Mouse (Mus musculus): ENCODE data around the gene Akap6. TPM values are rescaled to one million over a fixed set of nuclear protein-coding genes. Genes with fewer than 3 reads are reported as not detected.
"Not testable (repeated sequence)": the region's sequence is repeated elsewhere in the genome, so short reads cannot be mapped to it uniquely, and the experiment has no call there.

The Akap6 gene
- polyA plus RNA-seq, 1 experiment = 0.78 TPM

GRCm38 (mm10) chr12:52726434-52727231 is 27.4 kb downstream of the Akap6 start:
- TF ChIP-seq CTCF (IDR thresholded peaks at IDR 0.05; ENCODE audit: borderline replicate concordance, control insufficient read depth, extremely low read depth, insufficient read depth, low read length, poor library complexity) = no peak
- TF ChIP-seq POLR2A (IDR thresholded peaks at IDR 0.05; ENCODE audit: control insufficient read depth, extremely low read depth, insufficient read depth, low read length, poor library complexity) = no peak
- H3K27me3 ChIP-seq (ENCODE audit: control insufficient read depth, insufficient read depth, low read length) = no peaks in the 10 kb centered on the region
- WGBS = 85% methylated on average over 10 of the region's 10 CpGs
- DNase-seq = no peak
- H3K4me3 ChIP-seq (ENCODE audit: control insufficient read depth, insufficient read depth, low read length) = no peak overlapping the region
- H3K27ac ChIP-seq (ENCODE audit: control insufficient read depth, insufficient read depth, low read length) = no peak overlapping the region
- no peaks in the 10 kb centered on the region for H3K36me3 ChIP-seq (ENCODE audit: control insufficient read depth, insufficient read depth, low read length)
- peaks cover 3% of the 10 kb centered on the region; the same call in 1 of the 2 replicates for H3K4me1 ChIP-seq (replicated peaks; ENCODE audit: control insufficient read depth, insufficient read depth, low read length)

- no peaks in the 10 kb centered on the region for H3K27me3 ChIP-seq (ENCODE audit: control insufficient read depth, insufficient read depth, low read length)
- WGBS = 41% methylated on average over 6 of the region's 6 CpGs
- no peak overlapping the region for H3K27ac ChIP-seq (ENCODE audit: control insufficient read depth, insufficient read depth, low read length)
- TF ChIP-seq CTCF (IDR thresholded peaks at IDR 0.05; ENCODE audit: borderline replicate concordance, control insufficient read depth, extremely low read depth, insufficient read depth, low read length, poor library complexity) = no peak
- TF ChIP-seq POLR2A (IDR thresholded peaks at IDR 0.05; ENCODE audit: control insufficient read depth, extremely low read depth, insufficient read depth, low read length, poor library complexity) = no peak
- H3K4me1 ChIP-seq (replicated peaks; ENCODE audit: control insufficient read depth, insufficient read depth, low read length) = peaks cover 3% of the 10 kb centered on the region; the same call in 1 of the 2 replicates
- no peaks in the 10 kb centered on the region for H3K36me3 ChIP-seq (ENCODE audit: control insufficient read depth, insufficient read depth, low read length)
- DNase-seq = peak; percentile 11
- H3K4me3 ChIP-seq (ENCODE audit: control insufficient read depth, insufficient read depth, low read length) = no peak overlapping the region
Observed at GRCm38 (mm10) chr12:52729396-52729795, 30.2 kb downstream of the Akap6 start.

GRCm38 (mm10) chr12:52735161-52735560 is 36.0 kb downstream of the Akap6 start:
- H3K36me3 ChIP-seq (ENCODE audit: control insufficient read depth, insufficient read depth, low read length); DNase-seq; H3K27ac ChIP-seq (ENCODE audit: control insufficient read depth, insufficient read depth, low read length); H3K27me3 ChIP-seq (ENCODE audit: control insufficient read depth, insufficient read depth, low read length); H3K4me1 ChIP-seq (replicated peaks; ENCODE audit: control insufficient read depth, insufficient read depth, low read length); H3K4me3 ChIP-seq (ENCODE audit: control insufficient read depth, insufficient read depth, low read length): not testable (repeated sequence)
- WGBS = 85% methylated on average over 7 of the region's 11 CpGs

GRCm38 (mm10) chr12:52737151-52737550 is 38.0 kb downstream of the Akap6 start:
- Histone ChIP-seq H3K4me1 (replicated peaks; ENCODE audit: control insufficient read depth, insufficient read depth, low read length) (no peaks in the 10 kb centered on the region), H3K27me3 (ENCODE audit: control insufficient read depth, insufficient read depth, low read length) (no peaks in the 10 kb centered on the region), H3K4me3 (ENCODE audit: control insufficient read depth, insufficient read depth, low read length) (no peak overlapping the region), H3K36me3 (ENCODE audit: control insufficient read depth, insufficient read depth, low read length) (no peaks in the 10 kb centered on the region), H3K27ac (ENCODE audit: control insufficient read depth, insufficient read depth, low read length) (no peak overlapping the region)
- 90% methylated on average over 1 of the region's 1 CpGs for WGBS
- DNase-seq = no peak
- TF ChIP-seq POLR2A (IDR thresholded peaks at IDR 0.05; ENCODE audit: control insufficient read depth, extremely low read depth, insufficient read depth, low read length, poor library complexity) = no peak
- no peak for TF ChIP-seq CTCF (IDR thresholded peaks at IDR 0.05; ENCODE audit: borderline replicate concordance, control insufficient read depth, extremely low read depth, insufficient read depth, low read length, poor library complexity)

GRCm38 (mm10) chr12:52739326-52739725 is 40.1 kb downstream of the Akap6 start:
- TF ChIP-seq POLR2A (IDR thresholded peaks at IDR 0.05; ENCODE audit: control insufficient read depth, extremely low read depth, insufficient read depth, low read length, poor library complexity) (no peak), CTCF (IDR thresholded peaks at IDR 0.05; ENCODE audit: borderline replicate concordance, control insufficient read depth, extremely low read depth, insufficient read depth, low read length, poor library complexity) (no peak)
- no peaks in the 10 kb centered on the region for H3K36me3 ChIP-seq (ENCODE audit: control insufficient read depth, insufficient read depth, low read length)
- no peak overlapping the region for H3K27ac ChIP-seq (ENCODE audit: control insufficient read depth, insufficient read depth, low read length)
- WGBS = 95% methylated on average over 3 of the region's 3 CpGs
- H3K4me1 ChIP-seq (replicated peaks; ENCODE audit: control insufficient read depth, insufficient read depth, low read length) = no peaks in the 10 kb centered on the region
- DNase-seq = no peak
- no peak overlapping the region for H3K4me3 ChIP-seq (ENCODE audit: control insufficient read depth, insufficient read depth, low read length)
- H3K27me3 ChIP-seq (ENCODE audit: control insufficient read depth, insufficient read depth, low read length) = no peaks in the 10 kb centered on the region

GRCm38 (mm10) chr12:52741801-52742200 is 42.6 kb downstream of the Akap6 start:
- Histone ChIP-seq H3K4me3 (ENCODE audit: control insufficient read depth, insufficient read depth, low read length) (no peak overlapping the region), H3K27me3 (ENCODE audit: control insufficient read depth, insufficient read depth, low read length) (no peaks in the 10 kb centered on the region), H3K4me1 (replicated peaks; ENCODE audit: control insufficient read depth, insufficient read depth, low read length) (no peaks in the 10 kb centered on the region), H3K27ac (ENCODE audit: control insufficient read depth, insufficient read depth, low read length) (no peak overlapping the region), H3K36me3 (ENCODE audit: control insufficient read depth, insufficient read depth, low read length) (no peaks in the 10 kb centered on the region)
- no peak for TF ChIP-seq POLR2A (IDR thresholded peaks at IDR 0.05; ENCODE audit: control insufficient read depth, extremely low read depth, insufficient read depth, low read length, poor library complexity)
- no peak for TF ChIP-seq CTCF (IDR thresholded peaks at IDR 0.05; ENCODE audit: borderline replicate concordance, control insufficient read depth, extremely low read depth, insufficient read depth, low read length, poor library complexity)
- no peak for DNase-seq
- 95% methylated on average over 5 of the region's 5 CpGs for WGBS

- WGBS = 91% methylated on average over 12 of the region's 12 CpGs
- Histone ChIP-seq H3K27ac (ENCODE audit: control insufficient read depth, insufficient read depth, low read length) (no peak overlapping the region), H3K36me3 (ENCODE audit: control insufficient read depth, insufficient read depth, low read length) (no peaks in the 10 kb centered on the region), H3K27me3 (ENCODE audit: control insufficient read depth, insufficient read depth, low read length) (no peaks in the 10 kb centered on the region), H3K4me1 (replicated peaks; ENCODE audit: control insufficient read depth, insufficient read depth, low read length) (no peaks in the 10 kb centered on the region), H3K4me3 (ENCODE audit: control insufficient read depth, insufficient read depth, low read length) (no peak overlapping the region)
- no peak for DNase-seq
- TF ChIP-seq CTCF (IDR thresholded peaks at IDR 0.05; ENCODE audit: borderline replicate concordance, control insufficient read depth, extremely low read depth, insufficient read depth, low read length, poor library complexity) (no peak), POLR2A (IDR thresholded peaks at IDR 0.05; ENCODE audit: control insufficient read depth, extremely low read depth, insufficient read depth, low read length, poor library complexity) (no peak)
Observed at GRCm38 (mm10) chr12:52750006-52750405, 50.8 kb downstream of the Akap6 start.

Measured in thymus, adult 2 months (tissue).